Mouse (Mus musculus) urinary bladder, adult 2 months (tissue): ENCODE results near the gene Dmbt1. TPM values are rescaled to one million over a fixed set of nuclear protein-coding genes. Genes with fewer than 3 reads are reported as not detected.

Experiments used
- polyA plus RNA-seq: library from polyadenylated mRNA; depleted of rRNA; stranded (reverse); fragments of >200 nt; gene quantifications from 2 replicates; pipeline ENCODE4 v1.2.3, GENCODE M21; 2012; rRNA removed

The Dmbt1 gene
- polyA plus RNA-seq, 1 experiment = 0.26 TPM

Other genes starting within 250 kb of the Dmbt1 start
- 40.5 and 49.0 TPM in 2 replicates for gene Plekha1, start 166.3 kb upstream of the Dmbt1 start, polyA plus RNA-seq
- gene Htra1, start 95.9 kb upstream of the Dmbt1 start, polyA plus RNA-seq = 184 and 275 TPM in 2 replicates
- not detected in 2 replicates for gene 4933402N03Rik, start 114.3 kb downstream of the Dmbt1 start, polyA plus RNA-seq
- gene 5430419D17Rik, start 142.3 kb downstream of the Dmbt1 start, polyA plus RNA-seq = not detected in 2 replicates